Mouse (Mus musculus) forebrain, embryonic 12.5 days (tissue): ENCODE results near the gene Spdl1. TPM values are rescaled to one million over a fixed set of nuclear protein-coding genes. Genes with fewer than 3 reads are reported as not detected.

Experiments used
- ATAC-seq: fragments of 200-750 bp; cut with Nextera tagmentation; 2 replicates; pipeline ENCODE4 v1.8.0; 2017; ENCODE audit warnings: moderate TSS enrichment; ENCODE audit not compliant: low FRiP score
- H3K27ac ChIP-seq: fragments of 300-500 bp; sonication (generic); 2 replicates; pipeline ENCODE4 v1.5.1; 2016; ENCODE audit warnings: mild to moderate bottlenecking
- H3K27me3 ChIP-seq: fragments of 300-500 bp; sonication (generic); 2 replicates; pipeline ENCODE4 v1.6.1; 2016; ENCODE audit warnings: mild to moderate bottlenecking
- H3K36me3 ChIP-seq: fragments of 300-500 bp; sonication (generic); replicated peaks from 2 replicates; pipeline ENCODE4 v1.6.1; 2016; ENCODE audit warnings: mild to moderate bottlenecking
- H3K4me1 ChIP-seq: fragments of 300-500 bp; sonication (generic); 2 replicates; pipeline ENCODE4 v1.6.1; 2016
- H3K4me2 ChIP-seq: fragments of 300-500 bp; sonication (generic); 2 replicates; pipeline ENCODE4 v1.6.1; 2016; ENCODE audit warnings: mild to moderate bottlenecking, moderate library complexity
- H3K4me3 ChIP-seq: fragments of 300-500 bp; sonication (generic); replicated peaks from 2 replicates; pipeline ENCODE4 v1.5.1; 2016; ENCODE audit warnings: mild to moderate bottlenecking
- H3K9ac ChIP-seq: fragments of 300-500 bp; sonication (generic); 2 replicates; pipeline ENCODE4 v1.6.1; 2016; ENCODE audit warnings: mild to moderate bottlenecking
- H3K9me3 ChIP-seq: fragments of 300-500 bp; sonication (generic); 2 replicates; pipeline ENCODE4 v1.6.1; 2016
- WGBS: fragments of 180-500 bp; shearing (Covaris S2); methylation state at CpG from one replicate; pipeline ENCODE4 v1.1.7; 2016; 5-methylcytosine and 5-hydroxymethylcytosine counted together
- polyA plus RNA-seq: library from polyadenylated mRNA; unstranded; fragments of >200 nt; fragmentation: Nextera tagmentation; extraction: Ambion mirVana; gene quantifications from 2 replicates; pipeline ENCODE4 v1.2.1, GENCODE M21; 2016

Spdl1 gene
- 23.4 and 26.1 TPM in 2 replicates for polyA plus RNA-seq

GRCm38 (mm10) chr11:34833318-34834086 lies at the start of gene Spdl1:
Gene Spdl1 (minus strand): TSS chr11:34833641.
- Histone ChIP-seq H3K27ac (peak within 1 kb of the TSS; percentile 68), H3K4me3 (peak within 1 kb of the TSS; percentile 72), H3K27me3 (peaks cover 12% of the 10 kb centered on the region), H3K4me1 (peaks cover 16% of the 10 kb centered on the region), H3K4me2 (peak within 1 kb of the TSS; percentile 82), H3K9ac (peak within 1 kb of the TSS; percentile 80), H3K36me3 (peaks cover 16% of the 10 kb centered on the region), H3K9me3 (no peaks in the 10 kb centered on the region)
- WGBS = under 1% methylated on average over 49 of the region's 49 CpGs
- peak; percentile 95 for ATAC-seq

- 53% methylated on average over 5 of the region's 5 CpGs for WGBS
- H3K9me3 ChIP-seq = no peaks in the 10 kb centered on the region
- no peaks in the 10 kb centered on the region for H3K4me1 ChIP-seq
- no peak overlapping the region for H3K4me3 ChIP-seq
- H3K27me3 ChIP-seq = 0 out of 2 replicates have a peak, but pooled peaks cover 3% of the 10 kb centered on the region
- H3K4me2 ChIP-seq = no peak overlapping the region
- no peak overlapping the region for H3K27ac ChIP-seq
- ATAC-seq = no peak
- no peak overlapping the region for H3K9ac ChIP-seq
- H3K36me3 ChIP-seq = no peaks in the 10 kb centered on the region
Observed at GRCm38 (mm10) chr11:34881528-34881927, 48.1 kb upstream of the Spdl1 start.

GRCm38 (mm10) chr11:34879678-34880077 lies 46.2 kb upstream of the Spdl1 start:
- no peak overlapping the region for H3K9ac ChIP-seq
- 86% methylated on average over 1 of the region's 1 CpGs for WGBS
- no peaks in the 10 kb centered on the region for H3K9me3 ChIP-seq
- no peak for ATAC-seq
- H3K27ac ChIP-seq = no peak overlapping the region
- H3K27me3 ChIP-seq = 0 out of 2 replicates have a peak, but pooled peaks cover 3% of the 10 kb centered on the region
- H3K4me1 ChIP-seq = no peaks in the 10 kb centered on the region
- no peak overlapping the region for H3K4me2 ChIP-seq
- no peaks in the 10 kb centered on the region for H3K36me3 ChIP-seq
- no peak overlapping the region for H3K4me3 ChIP-seq

GRCm38 (mm10) chr11:34873861-34874260 lies 40.4 kb upstream of the Spdl1 start:
- H3K9me3 ChIP-seq = no peaks in the 10 kb centered on the region
- ATAC-seq = no peak
- H3K27ac ChIP-seq = no peak overlapping the region
- no peak overlapping the region for H3K4me3 ChIP-seq
- H3K27me3 ChIP-seq = no peaks in the 10 kb centered on the region
- H3K9ac ChIP-seq = no peak overlapping the region
- no peaks in the 10 kb centered on the region for H3K4me1 ChIP-seq
- H3K36me3 ChIP-seq = no peaks in the 10 kb centered on the region
- no peak overlapping the region for H3K4me2 ChIP-seq
- 76% methylated on average over 2 of the region's 2 CpGs for WGBS

GRCm38 (mm10) chr11:34872432-34872831 lies 39.0 kb upstream of the Spdl1 start:
- no peak for ATAC-seq
- H3K27ac ChIP-seq = no peak overlapping the region
- H3K36me3 ChIP-seq = no peaks in the 10 kb centered on the region
- no peak overlapping the region for H3K9ac ChIP-seq
- no peak overlapping the region for H3K4me2 ChIP-seq
- H3K27me3 ChIP-seq = no peaks in the 10 kb centered on the region
- no peaks in the 10 kb centered on the region for H3K9me3 ChIP-seq
- H3K4me1 ChIP-seq = no peaks in the 10 kb centered on the region
- no peak overlapping the region for H3K4me3 ChIP-seq
- 64% methylated on average over 2 of the region's 2 CpGs for WGBS

- no peak overlapping the region for H3K27ac ChIP-seq
- H3K9me3 ChIP-seq = no peaks in the 10 kb centered on the region
- no peak overlapping the region for H3K9ac ChIP-seq
- H3K4me1 ChIP-seq = no peaks in the 10 kb centered on the region
- no peak overlapping the region for H3K4me3 ChIP-seq
- 78% methylated on average over 3 of the region's 3 CpGs for WGBS
- no peaks in the 10 kb centered on the region for H3K27me3 ChIP-seq
- H3K4me2 ChIP-seq = no peak overlapping the region
- no peak for ATAC-seq
- no peaks in the 10 kb centered on the region for H3K36me3 ChIP-seq
Observed at GRCm38 (mm10) chr11:34871991-34872390, 38.5 kb upstream of the Spdl1 start.

- Histone ChIP-seq H3K4me1 (no peaks in the 10 kb centered on the region), H3K27ac (no peak overlapping the region)
Observed at GRCm38 (mm10) chr11:34871456-34871855, 38.0 kb upstream of the Spdl1 start.

GRCm38 (mm10) chr11:34868626-34869025 lies 35.2 kb upstream of the Spdl1 start:
- ATAC-seq = no peak
- Histone ChIP-seq H3K27ac (no peak overlapping the region), H3K9ac (no peak overlapping the region), H3K4me1 (no peaks in the 10 kb centered on the region), H3K9me3 (no peaks in the 10 kb centered on the region), H3K27me3 (no peaks in the 10 kb centered on the region), H3K36me3 (no peaks in the 10 kb centered on the region), H3K4me2 (no peak overlapping the region), H3K4me3 (no peak overlapping the region)
- WGBS = 37% methylated on average over 6 of the region's 6 CpGs

More at GRCm38 (mm10) chr11:34871456-34871855, 38.0 kb upstream of the Spdl1 start:
- no peaks in the 10 kb centered on the region for H3K9me3 ChIP-seq
- no peaks in the 10 kb centered on the region for H3K36me3 ChIP-seq
- H3K4me2 ChIP-seq = no peak overlapping the region
- ATAC-seq = no peak
- no peak overlapping the region for H3K9ac ChIP-seq
- WGBS = 83% methylated on average over 3 of the region's 3 CpGs
- H3K27me3 ChIP-seq = no peaks in the 10 kb centered on the region
- no peak overlapping the region for H3K4me3 ChIP-seq

- no peak overlapping the region for H3K4me3 ChIP-seq
- no peak overlapping the region for H3K27ac ChIP-seq
- no peaks in the 10 kb centered on the region for H3K9me3 ChIP-seq
- H3K36me3 ChIP-seq = no peaks in the 10 kb centered on the region
- WGBS = 83% methylated on average over 3 of the region's 3 CpGs
- H3K9ac ChIP-seq = no peak overlapping the region
- H3K4me1 ChIP-seq = no peaks in the 10 kb centered on the region
- H3K4me2 ChIP-seq = no peak overlapping the region
- ATAC-seq = no peak
- no peaks in the 10 kb centered on the region for H3K27me3 ChIP-seq
Observed at GRCm38 (mm10) chr11:34865741-34866270, 32.4 kb upstream of the Spdl1 start.

- WGBS = 87% methylated on average over 14 of the region's 14 CpGs
- no peaks in the 10 kb centered on the region for H3K4me1 ChIP-seq
- no peak overlapping the region for H3K27ac ChIP-seq
- H3K9ac ChIP-seq = no peak overlapping the region
- no peak overlapping the region for H3K4me2 ChIP-seq
- ATAC-seq = no peak
- no peaks in the 10 kb centered on the region for H3K27me3 ChIP-seq
- no peak overlapping the region for H3K4me3 ChIP-seq
- H3K36me3 ChIP-seq = no peaks in the 10 kb centered on the region
- no peaks in the 10 kb centered on the region for H3K9me3 ChIP-seq
Observed at GRCm38 (mm10) chr11:34865181-34865580, 31.7 kb upstream of the Spdl1 start.

GRCm38 (mm10) chr11:34856652-34857051 lies 23.2 kb upstream of the Spdl1 start:
- no peak overlapping the region for H3K9ac ChIP-seq
- H3K9me3 ChIP-seq = no peaks in the 10 kb centered on the region
- no peak overlapping the region for H3K4me3 ChIP-seq
- H3K4me2 ChIP-seq = no peak overlapping the region
- 78% methylated on average over 3 of the region's 3 CpGs for WGBS
- H3K4me1 ChIP-seq = no peaks in the 10 kb centered on the region
- no peaks in the 10 kb centered on the region for H3K36me3 ChIP-seq
- H3K27ac ChIP-seq = no peak overlapping the region
- H3K27me3 ChIP-seq = no peaks in the 10 kb centered on the region
- ATAC-seq = no peak

- H3K4me2 ChIP-seq = no peak overlapping the region
- no peaks in the 10 kb centered on the region for H3K4me1 ChIP-seq
- H3K9me3 ChIP-seq = no peaks in the 10 kb centered on the region
- no peak for ATAC-seq
- no peaks in the 10 kb centered on the region for H3K36me3 ChIP-seq
- WGBS = 86% methylated on average over 5 of the region's 5 CpGs
- H3K4me3 ChIP-seq = no peak overlapping the region
- H3K27me3 ChIP-seq = peaks cover 33% of the 10 kb centered on the region
- no peak overlapping the region for H3K27ac ChIP-seq
- H3K9ac ChIP-seq = no peak overlapping the region
Observed at GRCm38 (mm10) chr11:34846268-34846652, 12.8 kb upstream of the Spdl1 start.
